Mouse (Mus musculus): ENCODE data around the gene Hist1h2ab.
"Not testable (repeated sequence)": the region's sequence is repeated elsewhere in the genome, so short reads cannot be mapped to it uniquely, and the experiment has no call there.

The Hist1h2ab gene

GRCm38 (mm10) chr13:23750839-23751477 is at the start of gene Hist1h2ab:
Hist1h2ab (plus strand) TSS chr13:23751126.
- peak; percentile 46 for DNase-seq

GRCm38 (mm10) chr13:23702220-23702619 is 48.7 kb upstream of the Hist1h2ab start:
- DNase-seq: no peak

- DNase-seq: not testable (repeated sequence)
Observed at GRCm38 (mm10) chr13:23702801-23703200, 48.1 kb upstream of the Hist1h2ab start.

- no peak for DNase-seq
Observed at GRCm38 (mm10) chr13:23705751-23706356, 45.1 kb upstream of the Hist1h2ab start.

- DNase-seq: no peak
Observed at GRCm38 (mm10) chr13:23706771-23707170, 44.2 kb upstream of the Hist1h2ab start.

GRCm38 (mm10) chr13:23708041-23708440 is 42.9 kb upstream of the Hist1h2ab start:
- DNase-seq: no peak

GRCm38 (mm10) chr13:23708654-23709053 is 42.3 kb upstream of the Hist1h2ab start:
- DNase-seq: no peak

GRCm38 (mm10) chr13:23709714-23710373 is 41.1 kb upstream of the Hist1h2ab start:
- DNase-seq: no peak

GRCm38 (mm10) chr13:23710374-23711089 is 40.4 kb upstream of the Hist1h2ab start, which contains the start of gene Hfe:
Hfe (minus strand) TSS chr13:23710854.
- no peak for DNase-seq

- DNase-seq: no peak
Observed at GRCm38 (mm10) chr13:23716261-23717042, 34.5 kb upstream of the Hist1h2ab start.

GRCm38 (mm10) chr13:23717176-23717575 is 33.8 kb upstream of the Hist1h2ab start:
- no peak for DNase-seq

GRCm38 (mm10) chr13:23717593-23718245 is 33.2 kb upstream of the Hist1h2ab start:
- DNase-seq: not testable (repeated sequence)

GRCm38 (mm10) chr13:23724239-23724638 is 26.7 kb upstream of the Hist1h2ab start:
- DNase-seq: no peak

GRCm38 (mm10) chr13:23725213-23725612 is 25.7 kb upstream of the Hist1h2ab start:
- no peak for DNase-seq

- no peak for DNase-seq
Observed at GRCm38 (mm10) chr13:23728472-23729191, 22.3 kb upstream of the Hist1h2ab start.

GRCm38 (mm10) chr13:23729192-23729525 is 21.8 kb upstream of the Hist1h2ab start:
- DNase-seq: no peak

GRCm38 (mm10) chr13:23729706-23730105 is 21.2 kb upstream of the Hist1h2ab start:
- no peak for DNase-seq

GRCm38 (mm10) chr13:23730479-23730878 is 20.4 kb upstream of the Hist1h2ab start:
- DNase-seq: no peak

- no peak for DNase-seq
Observed at GRCm38 (mm10) chr13:23732156-23732804, 18.6 kb upstream of the Hist1h2ab start.

- DNase-seq: no peak
Observed at GRCm38 (mm10) chr13:23737091-23737490, 13.8 kb upstream of the Hist1h2ab start.

GRCm38 (mm10) chr13:23738041-23738440 is 12.9 kb upstream of the Hist1h2ab start:
- DNase-seq: no peak
